Mouse (Mus musculus): ENCODE data around the gene Gpcpd1. TPM values are rescaled to one million over a fixed set of nuclear protein-coding genes. Genes with fewer than 3 reads are reported as not detected.

The Gpcpd1 gene
- total and polyA plus RNA-seq, 2 experiments from 2014 or later: 55.7 to 84.0 TPM

GRCm38 (mm10) chr2:132601777-132602176 lies 14.2 kb upstream of the Gpcpd1 start:
- Histone ChIP-seq H3K27me3 (ENCODE audit: insufficient read depth, low read length) (no peaks in the 10 kb centered on the region), H3K4me3 (ENCODE audit: low read depth, low read length) (no peak overlapping the region), H3K9me3 (ENCODE audit: low read length) (no peaks in the 10 kb centered on the region), H3K9ac (replicated peaks; ENCODE audit: low read length, poor library complexity, severe bottlenecking) (no peak overlapping the region), H3K4me1 (ENCODE audit: insufficient read depth, low read length) (no peaks in the 10 kb centered on the region), H3K36me3 (ENCODE audit: insufficient read depth, low read length) (no peaks in the 10 kb centered on the region), H3K27ac (ENCODE audit: low read depth, low read length) (no peak overlapping the region), H3K4me2 (ENCODE audit: low read depth, low read length, poor library complexity, severe bottlenecking) (no peak overlapping the region)
- ATAC-seq (ENCODE audit: low FRiP score) (no peak), DNase-seq (ENCODE audit: low spot score) (no peak)
- no peak for TF ChIP-seq CTCF (IDR thresholded peaks at IDR 0.05)

- WGBS: 93% methylated on average over 4 of the region's 4 CpGs
These were observed 12.6 kb upstream of the Gpcpd1 start for GRCm38 (mm10) chr2:132600081-132600480.

GRCm38 (mm10) chr2:132599127-132599526 lies 11.6 kb upstream of the Gpcpd1 start:
- H3K27me3 ChIP-seq (ENCODE audit: insufficient read depth, low read length): no peaks in the 10 kb centered on the region
- 87% methylated on average over 6 of the region's 6 CpGs for WGBS
- H3K36me3 ChIP-seq (ENCODE audit: insufficient read depth, low read length): no peaks in the 10 kb centered on the region
- no peak overlapping the region for H3K4me2 ChIP-seq (ENCODE audit: low read depth, low read length, poor library complexity, severe bottlenecking)
- ATAC-seq (ENCODE audit: low FRiP score) (no peak), DNase-seq (ENCODE audit: low spot score) (no peak)
- H3K9me3 ChIP-seq (ENCODE audit: low read length): no peaks in the 10 kb centered on the region
- H3K4me3 ChIP-seq (ENCODE audit: low read depth, low read length): no peak overlapping the region
- no peaks in the 10 kb centered on the region for H3K4me1 ChIP-seq (ENCODE audit: insufficient read depth, low read length)
- no peak for TF ChIP-seq CTCF (IDR thresholded peaks at IDR 0.05)
- no peak overlapping the region for H3K27ac ChIP-seq (ENCODE audit: low read depth, low read length)
- H3K9ac ChIP-seq (replicated peaks; ENCODE audit: low read length, poor library complexity, severe bottlenecking): no peak overlapping the region

More at GRCm38 (mm10) chr2:132600081-132600480, 12.6 kb upstream of the Gpcpd1 start:
- Histone ChIP-seq H3K9ac (replicated peaks; ENCODE audit: low read length, poor library complexity, severe bottlenecking) (no peak overlapping the region), H3K4me2 (ENCODE audit: low read depth, low read length, poor library complexity, severe bottlenecking) (no peak overlapping the region), H3K36me3 (ENCODE audit: insufficient read depth, low read length) (no peaks in the 10 kb centered on the region), H3K4me3 (ENCODE audit: low read depth, low read length) (no peak overlapping the region), H3K27me3 (ENCODE audit: insufficient read depth, low read length) (no peaks in the 10 kb centered on the region), H3K9me3 (ENCODE audit: low read length) (no peaks in the 10 kb centered on the region), H3K27ac (ENCODE audit: low read depth, low read length) (no peak overlapping the region), H3K4me1 (ENCODE audit: insufficient read depth, low read length) (no peaks in the 10 kb centered on the region)
- ATAC-seq (ENCODE audit: low FRiP score) (no peak), DNase-seq (ENCODE audit: low spot score) (no peak)
- TF ChIP-seq CTCF (IDR thresholded peaks at IDR 0.05): no peak

- no peak overlapping the region for H3K4me2 ChIP-seq (ENCODE audit: low read depth, low read length, poor library complexity, severe bottlenecking)
- H3K9me3 ChIP-seq (ENCODE audit: low read length): no peaks in the 10 kb centered on the region
- WGBS: 72% methylated on average over 3 of the region's 3 CpGs
- DNase-seq (ENCODE audit: low spot score) (no peak), ATAC-seq (ENCODE audit: low FRiP score) (no peak)
- H3K9ac ChIP-seq (replicated peaks; ENCODE audit: low read length, poor library complexity, severe bottlenecking): no peak overlapping the region
- no peak for TF ChIP-seq CTCF (IDR thresholded peaks at IDR 0.05)
- no peak overlapping the region for H3K27ac ChIP-seq (ENCODE audit: low read depth, low read length)
- H3K27me3 ChIP-seq (ENCODE audit: insufficient read depth, low read length): no peaks in the 10 kb centered on the region
- no peaks in the 10 kb centered on the region for H3K4me1 ChIP-seq (ENCODE audit: insufficient read depth, low read length)
- no peaks in the 10 kb centered on the region for H3K36me3 ChIP-seq (ENCODE audit: insufficient read depth, low read length)
- H3K4me3 ChIP-seq (ENCODE audit: low read depth, low read length): no peak overlapping the region
These were observed 10.4 kb upstream of the Gpcpd1 start for GRCm38 (mm10) chr2:132597866-132598480.

GRCm38 (mm10) chr2:132597226-132597625 lies 9.7 kb upstream of the Gpcpd1 start:
- Histone ChIP-seq H3K9ac (replicated peaks; ENCODE audit: low read length, poor library complexity, severe bottlenecking) (no peak overlapping the region), H3K27me3 (ENCODE audit: insufficient read depth, low read length) (no peaks in the 10 kb centered on the region), H3K4me3 (ENCODE audit: low read depth, low read length) (no peak overlapping the region), H3K4me2 (ENCODE audit: low read depth, low read length, poor library complexity, severe bottlenecking) (no peak overlapping the region), H3K4me1 (ENCODE audit: insufficient read depth, low read length) (no peaks in the 10 kb centered on the region), H3K27ac (ENCODE audit: low read depth, low read length) (no peak overlapping the region), H3K36me3 (ENCODE audit: insufficient read depth, low read length) (no peaks in the 10 kb centered on the region), H3K9me3 (ENCODE audit: low read length) (no peaks in the 10 kb centered on the region)
- WGBS: 71% methylated on average over 8 of the region's 8 CpGs
- ATAC-seq (ENCODE audit: low FRiP score) (no peak), DNase-seq (ENCODE audit: low spot score) (no peak)
- TF ChIP-seq CTCF (IDR thresholded peaks at IDR 0.05): no peak

GRCm38 (mm10) chr2:132595601-132596235 lies 8.2 kb upstream of the Gpcpd1 start:
- H3K4me3 ChIP-seq (ENCODE audit: low read depth, low read length): no peak overlapping the region
- no peak for DNase-seq (ENCODE audit: low spot score)
- H3K4me1 ChIP-seq (ENCODE audit: insufficient read depth, low read length): no peaks in the 10 kb centered on the region
- TF ChIP-seq CTCF (IDR thresholded peaks at IDR 0.05): no peak
- WGBS: 78% methylated on average over 11 of the region's 11 CpGs
- no peaks in the 10 kb centered on the region for H3K36me3 ChIP-seq (ENCODE audit: insufficient read depth, low read length)
- H3K4me2 ChIP-seq (ENCODE audit: low read depth, low read length, poor library complexity, severe bottlenecking): no peak overlapping the region
- H3K27ac ChIP-seq (ENCODE audit: low read depth, low read length): no peak overlapping the region
- no peak overlapping the region for H3K9ac ChIP-seq (replicated peaks; ENCODE audit: low read length, poor library complexity, severe bottlenecking)
- ATAC-seq (ENCODE audit: low FRiP score): no peak
- H3K27me3 ChIP-seq (ENCODE audit: insufficient read depth, low read length): no peaks in the 10 kb centered on the region
- no peaks in the 10 kb centered on the region for H3K9me3 ChIP-seq (ENCODE audit: low read length)

All from midbrain, postnatal 0 days (tissue).